Mouse (Mus musculus): Measurements from ENCODE around the gene Trpv4. TPM values are rescaled to one million over a fixed set of nuclear protein-coding genes. Genes with fewer than 3 reads are reported as not detected.

Gene Trpv4
- total RNA-seq, 2 experiments from 2014 or later, result 1.5 to 2.7 TPM

GRCm38 (mm10) chr5:114618851-114619250 lies 39.4 kb downstream of the Trpv4 start:
- peak; percentile 78 to 85 for DNase-seq

GRCm38 (mm10) chr5:114617809-114618208 lies 40.4 kb downstream of the Trpv4 start:
- no peak for DNase-seq

- DNase-seq, result peak in 1 of 2 experiments; percentile 57
Observed at GRCm38 (mm10) chr5:114616336-114617061, 41.7 kb downstream of the Trpv4 start.

- DNase-seq, result no peak
Observed at GRCm38 (mm10) chr5:114614863-114615262, 43.4 kb downstream of the Trpv4 start.

- DNase-seq, result peak in 1 of 2 experiments; percentile 51
Observed at GRCm38 (mm10) chr5:114611968-114612608, 46.1 kb downstream of the Trpv4 start.

GRCm38 (mm10) chr5:114611256-114611655 lies 47.0 kb downstream of the Trpv4 start:
- no peak for DNase-seq

GRCm38 (mm10) chr5:114608516-114608915 lies 49.7 kb downstream of the Trpv4 start:
- DNase-seq, result peak; percentile 84 to 87

- DNase-seq, result peak; percentile 86 to 88
Observed at GRCm38 (mm10) chr5:114607651-114608050, 50.6 kb downstream of the Trpv4 start.

GRCm38 (mm10) chr5:114605981-114606380 lies 52.2 kb downstream of the Trpv4 start:
- no peak for DNase-seq

GRCm38 (mm10) chr5:114604781-114605290 lies 53.4 kb downstream of the Trpv4 start:
- DNase-seq, result no peak

- DNase-seq, result no peak
Observed at GRCm38 (mm10) chr5:114603975-114604374, 54.2 kb downstream of the Trpv4 start.

GRCm38 (mm10) chr5:114602012-114602411 lies 56.2 kb downstream of the Trpv4 start:
- peak; percentile 52 to 53 for DNase-seq

GRCm38 (mm10) chr5:114597652-114598051 lies 60.6 kb downstream of the Trpv4 start:
- no peak for DNase-seq

GRCm38 (mm10) chr5:114597222-114597621 lies 61.0 kb downstream of the Trpv4 start:
- no peak for DNase-seq

- peak; percentile 49 to 57 for DNase-seq
Observed at GRCm38 (mm10) chr5:114596604-114597003, 61.6 kb downstream of the Trpv4 start.

GRCm38 (mm10) chr5:114594741-114595241 lies 63.4 kb downstream of the Trpv4 start:
- DNase-seq, result peak in 1 of 2 experiments; percentile 37

- DNase-seq, result peak in 1 of 2 experiments; percentile 33
Observed at GRCm38 (mm10) chr5:114593949-114594348, 64.3 kb downstream of the Trpv4 start.

- no peak for DNase-seq
Observed at GRCm38 (mm10) chr5:114593161-114593821, 64.9 kb downstream of the Trpv4 start.

GRCm38 (mm10) chr5:114592463-114593160 lies 65.6 kb downstream of the Trpv4 start:
- DNase-seq, result peak in 1 of 2 experiments; percentile 41

GRCm38 (mm10) chr5:114591151-114591561 lies 67.1 kb downstream of the Trpv4 start:
- DNase-seq, result peak; percentile 55 to 69

GRCm38 (mm10) chr5:114590043-114590913 lies 67.9 kb downstream of the Trpv4 start:
- peak in 1 of 2 experiments; percentile 62 for DNase-seq
